Comparison of ENCODE assay signal across 7 mouse cellular contexts in the genomic region with DNA sequence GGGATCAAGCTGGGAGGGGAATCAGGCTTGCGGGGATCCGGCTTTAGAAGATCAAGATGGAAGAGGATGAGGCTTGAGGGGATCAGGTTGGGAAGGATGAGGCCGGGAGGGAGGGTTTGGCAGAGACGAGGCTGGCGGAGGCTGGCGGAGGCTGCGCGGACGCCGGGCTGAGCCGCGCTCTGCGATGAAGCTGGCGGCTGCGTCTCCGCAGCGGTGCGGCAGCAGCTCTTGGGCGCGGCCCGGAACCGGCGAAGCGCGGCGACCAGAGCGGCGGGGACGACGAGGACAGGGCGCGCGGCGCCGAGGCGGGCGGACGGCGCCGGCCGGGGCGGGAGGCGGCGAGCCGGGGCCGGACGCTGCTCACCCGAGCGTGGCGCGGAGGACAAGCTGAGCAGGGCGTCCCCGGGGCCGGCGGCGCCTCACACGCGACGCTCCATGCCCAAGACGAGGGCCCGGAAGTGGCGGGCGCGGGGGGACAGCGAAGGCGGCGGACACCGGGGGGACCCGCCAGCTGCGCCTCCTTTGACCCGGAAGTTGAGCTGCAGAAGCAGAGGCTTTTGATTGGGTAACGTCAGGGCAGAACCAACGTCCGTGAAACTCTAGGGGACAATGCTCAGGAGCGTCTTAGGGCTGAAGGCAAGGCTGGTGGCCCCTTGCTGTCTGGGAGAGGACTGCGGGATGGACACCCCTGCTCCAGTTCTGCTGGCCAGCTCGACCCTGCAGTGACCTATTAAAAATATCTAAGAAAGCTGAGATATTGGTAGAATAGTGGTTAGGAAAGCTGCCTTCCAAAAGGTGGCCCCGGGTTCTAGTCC. TPM values are rescaled to one million over a fixed set of nuclear protein-coding genes. Genes with fewer than 3 reads are reported as not detected.
DNase-seq lines count a peak whose midpoint lies in the region; ATAC-seq lines count a peak whose summit lies in the region.

Dpp9 (minus strand) TSS at position 529 of the 815 bp plus-strand sequence.

- ATAC-seq in intestine, embryonic 16.5 days = peak; percentile 99
- peak; percentile 100 for ATAC-seq in midbrain, embryonic 11.5 days (ENCODE audit: low FRiP score)

- H3K4me1 ChIP-seq in intestine, embryonic 16.5 days (ENCODE audit: control insufficient read depth, insufficient read depth, low read length) = peaks cover 16% of the 10 kb centered on the region
- peaks cover 13% of the 10 kb centered on the region for H3K4me1 ChIP-seq in midbrain, embryonic 11.5 days (ENCODE audit: control insufficient read depth, insufficient read depth, low read length)

- intact Hi-C loops in left cerebral cortex, postnatal 36 days (cut with DNase I) = loop anchor here (2.0 kb wide), 1 partner anchor 36 kb away; no protein-coding TSS in a partner anchor

- peak within 1 kb of the TSS; percentile 87 for H3K4me2 ChIP-seq in intestine, embryonic 16.5 days (ENCODE audit: low read depth, low read length)
- H3K4me2 ChIP-seq in midbrain, embryonic 11.5 days = peak within 1 kb of the TSS; percentile 85

- no peaks in the 10 kb centered on the region for H3K9me3 ChIP-seq in intestine, embryonic 16.5 days (ENCODE audit: control insufficient read depth, low read length)
- no peaks in the 10 kb centered on the region for H3K9me3 ChIP-seq in midbrain, embryonic 11.5 days (ENCODE audit: control insufficient read depth, low read length)

- DNase-seq in adrenal gland, adult 8-10 months = peak; percentile 93
- peak; percentile 90 for DNase-seq in embryo, embryonic 9.5 days (ENCODE audit: extremely low spot score)
- peak; percentile 77 to 90 for DNase-seq in gastrocnemius, postnatal 4 days (ENCODE audit: low spot score in 2 of 2)
- DNase-seq in left cerebral cortex, postnatal 36 days (ENCODE audit: low spot score in 2 of 2) = peak; percentile 92
- DNase-seq in midbrain, embryonic 11.5 days (ENCODE audit: low spot score, missing footprints) = peak; percentile 98
- DNase-seq in skeletal muscle tissue, adult 2 months (ENCODE audit: low read depth, low spot score) = peak; percentile 94

- no peaks in the 10 kb centered on the region; the same call in 1 of the 2 replicates for H3K36me3 ChIP-seq in intestine, embryonic 16.5 days (ENCODE audit: control insufficient read depth, insufficient read depth, low read length)
- no peaks in the 10 kb centered on the region; the same call in 1 of the 2 replicates for H3K36me3 ChIP-seq in midbrain, embryonic 11.5 days (ENCODE audit: control insufficient read depth, insufficient read depth, low read length)

- no peaks in the 10 kb centered on the region for H3K27me3 ChIP-seq in intestine, embryonic 16.5 days (replicated peaks; ENCODE audit: control insufficient read depth, insufficient read depth, low read length)
- H3K27me3 ChIP-seq in midbrain, embryonic 11.5 days (ENCODE audit: control insufficient read depth, insufficient read depth, low read length) = no peaks in the 10 kb centered on the region

- WGBS in intestine, embryonic 16.5 days = under 1% methylated on average over 77 of the region's 78 CpGs
- WGBS in midbrain, embryonic 11.5 days = under 1% methylated on average over 78 of the region's 78 CpGs

- peak within 1 kb of the TSS; percentile 92 for H3K9ac ChIP-seq in intestine, embryonic 16.5 days (ENCODE audit: low read depth, low read length)
- peak within 1 kb of the TSS; percentile 89 for H3K9ac ChIP-seq in midbrain, embryonic 11.5 days (ENCODE audit: low read length)

- peak within 1 kb of the TSS; percentile 84 for H3K4me3 ChIP-seq in intestine, embryonic 16.5 days (ENCODE audit: low read length)
- H3K4me3 ChIP-seq in midbrain, embryonic 11.5 days (ENCODE audit: low read depth, low read length) = peak within 1 kb of the TSS; percentile 92

- H3K27ac ChIP-seq in intestine, embryonic 16.5 days (ENCODE audit: low read length) = peak within 1 kb of the TSS; percentile 82
- H3K27ac ChIP-seq in midbrain, embryonic 11.5 days (ENCODE audit: low read depth, low read length) = peak within 1 kb of the TSS; percentile 71; the same call in 1 of the 2 replicates

RNA-seq across cellular contexts. Expression of gene Dpp9, which starts in this region (rescaled TPM):
- 10 to 100 TPM; 35.6 to 41.4 (median 39.6) TPM for total RNA-seq in adrenal gland, adult 8-10 months (2022)
- total RNA-seq in gastrocnemius, postnatal 4 days (2021) = 10 to 100 TPM; 30.0 to 30.5 TPM
- 33.5 and 35.1 TPM in 2 replicates for polyA plus RNA-seq in intestine, embryonic 16.5 days (2015; fragmentation: Nextera tagmentation; extraction: Ambion mirVana)
- total RNA-seq in left cerebral cortex, postnatal 36 days (2021) = 10 to 100 TPM; 68.7 to 72.1 TPM
- 29.5 and 33.8 TPM in 2 replicates for polyA plus RNA-seq in midbrain, embryonic 11.5 days (2014; fragmentation: Nextera tagmentation; extraction: Ambion mirVana)

Comparison
In these comparisons a context has a peak if more than half of its experiments do, and no peak if none do; other contexts are left out.
1. Peak in every context shown above with its lines: DNase-seq, ATAC-seq, H3K4me3 ChIP-seq and H3K27ac ChIP-seq.